ENCODE assay signal across 19 mouse cellular contexts in genomic region chr6:118673974-118674695, GRCm38 (mm10).
A peak's percentile ranks its signal among the peaks of the same experiment; 100 is the strongest.
DNase-seq lines count a peak whose midpoint lies in the region; ATAC-seq and TF ChIP-seq lines count a peak whose summit lies in the region.
"Had no signal": no experiment of that assay in that cellular context is flagged by ENCODE, and none has a peak within 500 bp of the region (broad histone marks: within the 10 kb centered on the region; RNA-seq: fewer than 3 reads in every experiment).

No protein-coding gene starts in this region.

- H3K9me3 ChIP-seq in forebrain, embryonic 16.5 days (ENCODE audit: control insufficient read depth, low read length), result no peaks in the 10 kb centered on the region
- no peaks in the 10 kb centered on the region for H3K9me3 ChIP-seq in intestine, postnatal 0 days (ENCODE audit: control insufficient read depth)
- H3K9me3 ChIP-seq: heart, embryonic 13.5 days; hindbrain, embryonic 15.5 days; intestine, embryonic 15.5 days; kidney, embryonic 15.5 days; limb, embryonic 13.5 days; lung, embryonic 15.5 days; stomach, embryonic 15.5 days had no signal

- peak; percentile 51 for DNase-seq in layer of hippocampus, adult 11-12 months (ENCODE audit: low spot score)
- DNase-seq in layer of hippocampus, adult 9-10 months (ENCODE audit: low spot score), result no peak
- peak; percentile 36 for DNase-seq in cerebellum, adult 8-10 months
- peak; percentile 42 to 45 for DNase-seq in layer of hippocampus, postnatal 36 days
- no peak for DNase-seq in urinary bladder, postnatal 36 days (ENCODE audit: low spot score in 2 of 2)
- DNase-seq: gastrocnemius, postnatal 10 days; heart, adult 11 months; heart, postnatal 36 days; lung, postnatal 4 days had no signal

- H3K27ac ChIP-seq in forebrain, embryonic 16.5 days (ENCODE audit: low read length), result peak overlapping the region; percentile 60
- H3K27ac ChIP-seq in intestine, postnatal 0 days (ENCODE audit: low read depth, low read length), result no peak overlapping the region
- H3K27ac ChIP-seq: heart, embryonic 13.5 days; hindbrain, embryonic 15.5 days; intestine, embryonic 15.5 days; kidney, embryonic 15.5 days; limb, embryonic 13.5 days; liver, embryonic 14.5 days; lung, embryonic 15.5 days; stomach, embryonic 15.5 days had no signal

- no peak overlapping the region for H3K9ac ChIP-seq in forebrain, embryonic 16.5 days (replicated peaks; ENCODE audit: low read depth, low read length)
- no peak overlapping the region for H3K9ac ChIP-seq in intestine, postnatal 0 days (ENCODE audit: low read depth, low read length)
- H3K9ac ChIP-seq: heart, embryonic 13.5 days; hindbrain, embryonic 15.5 days; intestine, embryonic 15.5 days; kidney, embryonic 15.5 days; limb, embryonic 13.5 days; liver, embryonic 14.5 days; lung, embryonic 15.5 days; stomach, embryonic 15.5 days had no signal

- no peak for TF ChIP-seq CTCF in intestine, postnatal 0 days (IDR thresholded peaks at IDR 0.05; ENCODE audit: low read depth)

- no peaks in the 10 kb centered on the region for H3K36me3 ChIP-seq in forebrain, embryonic 16.5 days (ENCODE audit: control insufficient read depth, insufficient read depth)
- no peaks in the 10 kb centered on the region for H3K36me3 ChIP-seq in intestine, postnatal 0 days (ENCODE audit: control insufficient read depth, insufficient read depth)
- H3K36me3 ChIP-seq: intestine, embryonic 15.5 days; kidney, embryonic 15.5 days; lung, embryonic 15.5 days; stomach, embryonic 15.5 days had no signal

- 62% methylated on average over 12 of the region's 12 CpGs for WGBS in forebrain, embryonic 16.5 days
- 79% methylated on average over 12 of the region's 12 CpGs for WGBS in intestine, postnatal 0 days

- no peaks in the 10 kb centered on the region for H3K27me3 ChIP-seq in forebrain, embryonic 16.5 days (replicated peaks; ENCODE audit: control insufficient read depth, insufficient read depth, low read length)
- no peaks in the 10 kb centered on the region for H3K27me3 ChIP-seq in intestine, postnatal 0 days (replicated peaks; ENCODE audit: control insufficient read depth, insufficient read depth, low read length)
- H3K27me3 ChIP-seq: heart, embryonic 13.5 days; hindbrain, embryonic 15.5 days; intestine, embryonic 15.5 days; kidney, embryonic 15.5 days; limb, embryonic 13.5 days; lung, embryonic 15.5 days; stomach, embryonic 15.5 days had no signal

- no peak overlapping the region for H3K4me3 ChIP-seq in forebrain, embryonic 16.5 days (replicated peaks; ENCODE audit: low read length)
- no peak overlapping the region for H3K4me3 ChIP-seq in intestine, postnatal 0 days (ENCODE audit: low read depth, low read length)
- H3K4me3 ChIP-seq: heart, embryonic 13.5 days; hindbrain, embryonic 15.5 days; intestine, embryonic 15.5 days; kidney, embryonic 15.5 days; limb, embryonic 13.5 days; lung, embryonic 15.5 days; stomach, embryonic 15.5 days had no signal

- no peak overlapping the region for H3K4me2 ChIP-seq in forebrain, embryonic 16.5 days (ENCODE audit: low read length)
- no peak overlapping the region for H3K4me2 ChIP-seq in intestine, postnatal 0 days (replicated peaks; ENCODE audit: low read depth)
- H3K4me2 ChIP-seq: heart, embryonic 13.5 days; hindbrain, embryonic 15.5 days; intestine, embryonic 15.5 days; kidney, embryonic 15.5 days; limb, embryonic 13.5 days; lung, embryonic 15.5 days; stomach, embryonic 15.5 days had no signal

- ATAC-seq in forebrain, embryonic 16.5 days, result peak; percentile 81
- no peak for ATAC-seq in intestine, postnatal 0 days
- ATAC-seq: intestine, embryonic 15.5 days had no signal

- peaks cover 16% of the 10 kb centered on the region for H3K4me1 ChIP-seq in forebrain, embryonic 16.5 days (replicated peaks; ENCODE audit: control insufficient read depth, insufficient read depth, low read length)
- H3K4me1 ChIP-seq in intestine, postnatal 0 days (replicated peaks; ENCODE audit: control insufficient read depth, insufficient read depth, low read length), result no peaks in the 10 kb centered on the region
- H3K4me1 ChIP-seq: heart, embryonic 13.5 days; hindbrain, embryonic 15.5 days; intestine, embryonic 15.5 days; kidney, embryonic 15.5 days; limb, embryonic 13.5 days; lung, embryonic 15.5 days; stomach, embryonic 15.5 days had no signal

Comparison
In these comparisons a context has a peak if more than half of its experiments do, and no peak if none do; other contexts are left out.
1. DNase-seq: peak in layer of hippocampus, adult 11-12 months (single experiment), cerebellum, adult 8-10 months (single experiment) and layer of hippocampus, postnatal 36 days (2 of 2); none in layer of hippocampus, adult 9-10 months (single experiment) and urinary bladder, postnatal 36 days (0 of 2).